ENCODE assay signal across 8 mouse cellular contexts in the genomic region with DNA sequence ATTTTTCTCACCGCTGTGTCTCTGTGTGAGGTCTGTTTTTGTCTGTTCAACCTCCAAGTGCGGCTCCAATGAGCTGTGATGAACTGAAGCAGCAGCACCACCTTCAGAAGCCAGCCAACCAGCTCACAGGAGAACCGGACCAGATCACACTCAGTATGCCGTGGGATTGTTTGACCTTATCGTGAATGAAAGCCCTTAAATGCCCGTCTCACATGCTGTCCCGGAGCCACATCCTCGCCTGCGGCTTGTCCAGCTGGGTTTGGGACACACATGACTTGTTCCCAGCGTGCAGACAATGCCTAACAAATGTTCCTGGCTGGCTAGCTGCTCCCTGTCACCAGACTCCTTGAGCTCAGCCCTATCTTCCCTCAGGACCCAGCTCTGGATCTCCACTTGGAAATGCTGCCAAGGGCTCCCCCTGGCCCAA. TPM values are rescaled to one million over a fixed set of nuclear protein-coding genes. Genes with fewer than 3 reads are reported as not detected.
A peak's percentile ranks its signal among the peaks of the same experiment; 100 is the strongest.
DNase-seq lines count a peak whose midpoint lies in the region; ATAC-seq and TF ChIP-seq lines count a peak whose summit lies in the region.

No protein-coding gene starts in this region.

- ATAC-seq in lung, embryonic 14.5 days (ENCODE audit: insufficient read depth): peak; percentile 53
- no peak for ATAC-seq in embryonic facial prominence, embryonic 14.5 days (ENCODE audit: low read depth)
- ATAC-seq in limb, embryonic 15.5 days (ENCODE audit: insufficient number of reproducible peaks, low FRiP score, low TSS enrichment, low read depth): no peak
- ATAC-seq in activated CD4-positive, CD25-positive, alpha-beta regulatory T cell, adult 4 months: no peak

- no peaks in the 10 kb centered on the region for H3K27me3 ChIP-seq in lung, embryonic 14.5 days (ENCODE audit: insufficient read depth, low read length)
- H3K27me3 ChIP-seq in embryonic facial prominence, embryonic 14.5 days (replicated peaks; ENCODE audit: control insufficient read depth, insufficient read depth, low read length): no peaks in the 10 kb centered on the region
- H3K27me3 ChIP-seq in limb, embryonic 15.5 days: no peaks in the 10 kb centered on the region

- intact Hi-C loops in heart, postnatal 36 days (cut with DNase I): loop anchor here (10.0 kb wide), 1 partner anchor 363 kb away; the partner anchor contains the start of gene Xpr1

- H3K4me1 ChIP-seq in lung, embryonic 14.5 days (ENCODE audit: insufficient read depth): peaks cover 55% of the 10 kb centered on the region
- H3K4me1 ChIP-seq in embryonic facial prominence, embryonic 14.5 days (ENCODE audit: control insufficient read depth, insufficient read depth, low read length): peaks cover 49% of the 10 kb centered on the region
- H3K4me1 ChIP-seq in limb, embryonic 15.5 days: peaks cover 64% of the 10 kb centered on the region

- no peak overlapping the region for H3K4me3 ChIP-seq in lung, embryonic 14.5 days (ENCODE audit: low read depth, low read length)
- H3K4me3 ChIP-seq in embryonic facial prominence, embryonic 14.5 days (ENCODE audit: low read depth, low read length): no peak overlapping the region
- no peak overlapping the region for H3K4me3 ChIP-seq in limb, embryonic 15.5 days

- 23% methylated on average over 10 of the region's 10 CpGs for WGBS in lung, embryonic 14.5 days
- WGBS in embryonic facial prominence, embryonic 14.5 days: 45% methylated on average over 10 of the region's 10 CpGs
- WGBS in limb, embryonic 15.5 days: 57% methylated on average over 10 of the region's 10 CpGs

- peak overlapping the region; percentile 20; the same call in 1 of the 2 replicates for H3K4me2 ChIP-seq in lung, embryonic 14.5 days
- H3K4me2 ChIP-seq in embryonic facial prominence, embryonic 14.5 days (ENCODE audit: low read depth, low read length): no peak overlapping the region
- H3K4me2 ChIP-seq in limb, embryonic 15.5 days: no peak overlapping the region

- peak; percentile 33 for TF ChIP-seq CTCF in lung, embryonic 14.5 days (IDR thresholded peaks at IDR 0.05; ENCODE audit: low read depth)

- peak overlapping the region; percentile 86 for H3K27ac ChIP-seq in lung, embryonic 14.5 days (ENCODE audit: low read depth)
- H3K27ac ChIP-seq in embryonic facial prominence, embryonic 14.5 days (replicated peaks; ENCODE audit: low read depth, low read length): peak overlapping the region; percentile 78
- peak overlapping the region; percentile 79 for H3K27ac ChIP-seq in limb, embryonic 15.5 days

- no peaks in the 10 kb centered on the region for H3K36me3 ChIP-seq in lung, embryonic 14.5 days (ENCODE audit: insufficient read depth)
- no peaks in the 10 kb centered on the region for H3K36me3 ChIP-seq in embryonic facial prominence, embryonic 14.5 days (ENCODE audit: control insufficient read depth, insufficient read depth, low read length)
- no peaks in the 10 kb centered on the region for H3K36me3 ChIP-seq in limb, embryonic 15.5 days

- H3K9me3 ChIP-seq in lung, embryonic 14.5 days (ENCODE audit: low read depth, low read length): no peaks in the 10 kb centered on the region
- H3K9me3 ChIP-seq in embryonic facial prominence, embryonic 14.5 days (ENCODE audit: control insufficient read depth, low read length): no peaks in the 10 kb centered on the region
- no peaks in the 10 kb centered on the region for H3K9me3 ChIP-seq in limb, embryonic 15.5 days

- peak; percentile 84 for DNase-seq in lung, embryonic 14.5 days
- no peak for DNase-seq in lung, adult 18-20 months
- peak; percentile 39 for DNase-seq in embryonic facial prominence, embryonic 14.5 days (ENCODE audit: low spot score)
- DNase-seq in heart, postnatal 36 days: peak; percentile 48 to 60
- DNase-seq in thymus, postnatal 10 days (ENCODE audit: low spot score in 2 of 2): no peak
- DNase-seq in adrenal gland, postnatal 14 days: no peak

- H3K9ac ChIP-seq in lung, embryonic 14.5 days: no peak overlapping the region
- H3K9ac ChIP-seq in embryonic facial prominence, embryonic 14.5 days (ENCODE audit: low read depth, low read length): no peak overlapping the region; the same call in 1 of the 2 replicates
- no peak overlapping the region for H3K9ac ChIP-seq in limb, embryonic 15.5 days

RNA-seq across cellular contexts. Expression of gene Ier5, which starts 47.7 kb away (rescaled TPM):
- 14.6 and 15.1 TPM in 2 replicates for polyA plus RNA-seq in lung, embryonic 14.5 days (2014; fragmentation: Nextera tagmentation; extraction: Ambion mirVana)
- polyA plus RNA-seq in embryonic facial prominence, embryonic 14.5 days (2014; fragmentation: Nextera tagmentation; extraction: Ambion mirVana): 9.9 and 11.0 TPM in 2 replicates
- 10 to 100 TPM; 13.2 to 15.5 TPM for total RNA-seq in heart, postnatal 36 days (2021)
- 5.5 and 7.1 TPM in 2 replicates for polyA plus RNA-seq in limb, embryonic 15.5 days (2015; fragmentation: Nextera tagmentation; extraction: Ambion mirVana)
- 1 to 10 TPM; 5.0 to 7.9 TPM for polyA plus RNA-seq in activated CD4-positive, CD25-positive, alpha-beta regulatory T cell, adult 4 months (2017; shearing (Covaris generic))
- total RNA-seq in adrenal gland, postnatal 14 days (2021): 11.1 and 12.9 TPM in 2 replicates

Comparison
In these comparisons a context has a peak if more than half of its experiments do, and no peak if none do; other contexts are left out.
1. DNase-seq: peak in lung, embryonic 14.5 days (single experiment), embryonic facial prominence, embryonic 14.5 days (single experiment) and heart, postnatal 36 days (2 of 2); none in lung, adult 18-20 months (0 of 2), thymus, postnatal 10 days (0 of 2) and adrenal gland, postnatal 14 days (single experiment).
2. Peak in every context shown above with its lines, with median percentiles within 50 percentile points of each other: H3K27ac ChIP-seq.